Mouse (Mus musculus): ENCODE data around the gene Rpl13a. TPM values are rescaled to one million over a fixed set of nuclear protein-coding genes. Genes with fewer than 3 reads are reported as not detected.
A peak's percentile ranks its signal among the peaks of the same experiment; 100 is the strongest.
"Not testable (repeated sequence)": the region's sequence is repeated elsewhere in the genome, so short reads cannot be mapped to it uniquely, and the experiment has no call there.

The Rpl13a gene
- polyA plus RNA-seq, 1 experiment from 2014 or later: 602 TPM

GRCm38 (mm10) chr7:45103652-45104180, 24.8 kb downstream of the Rpl13a start, which contains the start of gene Fcgrt:
Gene Fcgrt (minus strand): TSS chr7:45103851.
- Histone ChIP-seq H3K4me2 (ENCODE audit: low read length) (0 out of 2 replicates have a peak within 1 kb of the TSS, but pooled peaks have one; percentile 7), H3K27ac (ENCODE audit: low read length) (no peak within 1 kb of the TSS), H3K9ac (ENCODE audit: low read depth, low read length) (no peak within 1 kb of the TSS), H3K4me3 (ENCODE audit: low read depth, low read length) (no peak within 1 kb of the TSS), H3K9me3 (replicated peaks; ENCODE audit: control insufficient read depth, low read length, poor library complexity, severe bottlenecking) (no peaks in the 10 kb centered on the region), H3K27me3 (ENCODE audit: control insufficient read depth, insufficient read depth, low read depth, low read length) (no peaks in the 10 kb centered on the region), H3K36me3 (ENCODE audit: control insufficient read depth, insufficient read depth, low read length) (no peaks in the 10 kb centered on the region), H3K4me1 (ENCODE audit: control insufficient read depth, insufficient read depth, low read length) (no peaks in the 10 kb centered on the region)
- 77% methylated on average over 7 of the region's 7 CpGs for WGBS
- no peak for ATAC-seq

DNA sequence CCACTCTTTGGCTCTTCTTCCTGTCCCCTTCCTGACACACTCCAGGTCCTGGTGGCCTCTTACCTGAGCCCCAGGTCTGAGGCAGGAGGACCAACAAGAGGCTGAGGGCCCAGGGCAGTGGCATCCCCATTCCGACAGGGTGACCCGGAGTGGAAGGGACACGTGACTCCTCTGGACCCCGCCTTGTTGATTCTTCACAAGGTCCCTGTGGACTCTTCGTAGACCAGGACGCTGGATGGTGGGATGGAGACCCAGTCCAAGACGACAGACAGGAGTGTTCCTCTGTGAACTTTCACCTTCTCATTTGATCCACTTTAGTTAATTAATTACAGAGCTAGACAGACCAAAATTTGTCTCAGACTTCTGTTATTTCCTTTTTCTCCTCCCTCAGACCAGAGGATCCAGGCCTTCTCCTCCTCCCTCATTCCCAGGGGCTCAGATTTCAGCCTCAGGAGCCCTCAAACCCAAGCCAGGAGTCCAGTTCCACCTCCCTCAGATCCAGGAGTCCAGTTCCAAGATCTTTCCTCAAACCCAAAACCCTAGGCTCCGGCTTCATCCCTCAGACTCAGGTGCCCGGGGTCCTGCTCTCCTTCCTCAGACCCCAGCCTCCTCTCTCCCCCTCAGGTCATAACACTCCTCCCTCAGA, 25.5 kb downstream of the Rpl13a start:
- H3K9me3 ChIP-seq (replicated peaks; ENCODE audit: control insufficient read depth, low read length, poor library complexity, severe bottlenecking): no peaks in the 10 kb centered on the region
- H3K4me1 ChIP-seq (ENCODE audit: control insufficient read depth, insufficient read depth, low read length): no peaks in the 10 kb centered on the region
- H3K36me3 ChIP-seq (ENCODE audit: control insufficient read depth, insufficient read depth, low read length): no peaks in the 10 kb centered on the region
- 0 out of 2 replicates have a peak overlapping the region, but pooled peaks have one; percentile 7 for H3K4me2 ChIP-seq (ENCODE audit: low read length)
- WGBS: 84% methylated on average over 9 of the region's 9 CpGs
- H3K27ac ChIP-seq (ENCODE audit: low read length): no peak overlapping the region
- no peak overlapping the region for H3K4me3 ChIP-seq (ENCODE audit: low read depth, low read length)
- no peak for ATAC-seq
- H3K27me3 ChIP-seq (ENCODE audit: control insufficient read depth, insufficient read depth, low read depth, low read length): no peaks in the 10 kb centered on the region
- H3K9ac ChIP-seq (ENCODE audit: low read depth, low read length): no peak overlapping the region

- Histone ChIP-seq H3K4me3 (ENCODE audit: low read depth, low read length) (no peak overlapping the region), H3K27ac (ENCODE audit: low read length) (no peak overlapping the region), H3K4me1 (ENCODE audit: control insufficient read depth, insufficient read depth, low read length) (no peaks in the 10 kb centered on the region), H3K9ac (ENCODE audit: low read depth, low read length) (no peak overlapping the region), H3K36me3 (ENCODE audit: control insufficient read depth, insufficient read depth, low read length) (no peaks in the 10 kb centered on the region), H3K27me3 (ENCODE audit: control insufficient read depth, insufficient read depth, low read depth, low read length) (no peaks in the 10 kb centered on the region), H3K9me3 (replicated peaks; ENCODE audit: control insufficient read depth, low read length, poor library complexity, severe bottlenecking) (no peaks in the 10 kb centered on the region), H3K4me2 (ENCODE audit: low read length) (no peak overlapping the region)
- ATAC-seq: no peak
- 91% methylated on average over 11 of the region's 11 CpGs for WGBS
These were observed 26.1 kb downstream of the Rpl13a start for GRCm38 (mm10) chr7:45102441-45102840.

DNA sequence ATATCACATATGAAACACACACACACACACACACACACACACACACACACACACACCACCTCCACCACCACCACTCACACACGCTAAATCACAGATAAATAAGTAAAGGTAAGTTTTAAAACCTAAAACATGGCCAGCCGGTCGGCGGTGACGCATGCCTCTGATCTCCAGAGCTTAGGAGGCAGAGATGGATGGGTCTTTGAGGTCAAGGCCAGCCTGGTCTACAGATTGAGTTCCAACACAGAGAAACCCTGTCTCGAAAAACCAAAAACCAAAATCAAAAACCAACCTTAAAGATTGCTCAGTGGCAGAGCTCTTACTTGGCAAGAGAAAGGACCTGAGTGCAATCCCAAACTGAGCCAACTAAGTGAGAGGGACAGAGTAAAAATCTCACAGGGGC, 28.5 kb downstream of the Rpl13a start:
- Histone ChIP-seq H3K27me3 (ENCODE audit: control insufficient read depth, insufficient read depth, low read depth, low read length) (no peaks in the 10 kb centered on the region), H3K4me3 (ENCODE audit: low read depth, low read length) (no peak overlapping the region), H3K4me2 (ENCODE audit: low read length) (no peak overlapping the region), H3K9ac (ENCODE audit: low read depth, low read length) (no peak overlapping the region), H3K4me1 (ENCODE audit: control insufficient read depth, insufficient read depth, low read length) (no peaks in the 10 kb centered on the region), H3K9me3 (replicated peaks; ENCODE audit: control insufficient read depth, low read length, poor library complexity, severe bottlenecking) (no peaks in the 10 kb centered on the region), H3K36me3 (ENCODE audit: control insufficient read depth, insufficient read depth, low read length) (no peaks in the 10 kb centered on the region), H3K27ac (ENCODE audit: low read length) (no peak overlapping the region)
- ATAC-seq: no peak
- 94% methylated on average over 6 of the region's 6 CpGs for WGBS

- H3K27me3 ChIP-seq (ENCODE audit: control insufficient read depth, insufficient read depth, low read depth, low read length): no peaks in the 10 kb centered on the region
- 94% methylated on average over 8 of the region's 8 CpGs for WGBS
- no peak overlapping the region for H3K27ac ChIP-seq (ENCODE audit: low read length)
- no peaks in the 10 kb centered on the region for H3K36me3 ChIP-seq (ENCODE audit: control insufficient read depth, insufficient read depth, low read length)
- H3K4me3 ChIP-seq (ENCODE audit: low read depth, low read length): no peak overlapping the region
- H3K4me2 ChIP-seq (ENCODE audit: low read length): no peak overlapping the region
- no peak overlapping the region for H3K9ac ChIP-seq (ENCODE audit: low read depth, low read length)
- no peak for ATAC-seq
- no peaks in the 10 kb centered on the region for H3K9me3 ChIP-seq (replicated peaks; ENCODE audit: control insufficient read depth, low read length, poor library complexity, severe bottlenecking)
- no peaks in the 10 kb centered on the region for H3K4me1 ChIP-seq (ENCODE audit: control insufficient read depth, insufficient read depth, low read length)
These were observed 29.9 kb downstream of the Rpl13a start for GRCm38 (mm10) chr7:45098541-45099240.

GRCm38 (mm10) chr7:45097479-45097878, 31.1 kb downstream of the Rpl13a start:
- no peak overlapping the region for H3K4me3 ChIP-seq (ENCODE audit: low read depth, low read length)
- H3K9me3 ChIP-seq (replicated peaks; ENCODE audit: control insufficient read depth, low read length, poor library complexity, severe bottlenecking): no peaks in the 10 kb centered on the region
- H3K9ac ChIP-seq (ENCODE audit: low read depth, low read length): no peak overlapping the region
- H3K36me3 ChIP-seq (ENCODE audit: control insufficient read depth, insufficient read depth, low read length): no peaks in the 10 kb centered on the region
- no peak overlapping the region for H3K27ac ChIP-seq (ENCODE audit: low read length)
- H3K4me2 ChIP-seq (ENCODE audit: low read length): no peak overlapping the region
- H3K4me1 ChIP-seq (ENCODE audit: control insufficient read depth, insufficient read depth, low read length): no peaks in the 10 kb centered on the region
- H3K27me3 ChIP-seq (ENCODE audit: control insufficient read depth, insufficient read depth, low read depth, low read length): no peaks in the 10 kb centered on the region
- ATAC-seq: no peak
- WGBS: 80% methylated on average over 6 of the region's 6 CpGs

DNA sequence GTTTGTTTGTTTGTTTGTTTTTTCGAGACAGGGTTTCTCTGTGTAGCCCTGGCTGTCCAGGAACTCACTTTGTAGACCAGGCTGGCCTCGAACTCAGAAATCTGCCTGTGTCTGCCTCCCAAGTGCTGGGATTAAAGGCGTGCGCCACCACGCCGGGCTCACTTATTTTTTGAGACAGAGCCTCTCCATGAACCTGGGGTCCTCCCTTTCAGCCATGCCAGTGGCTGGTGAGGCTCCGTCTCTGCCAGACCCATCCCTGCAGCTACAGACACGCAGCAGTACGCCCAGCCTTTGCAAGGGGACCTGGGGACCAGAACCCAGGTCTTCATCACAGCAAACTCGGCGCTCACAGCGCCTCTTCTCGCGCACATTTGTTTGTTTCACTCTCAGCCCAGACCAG, 32.6 kb downstream of the Rpl13a start:
- H3K4me3 ChIP-seq (ENCODE audit: low read depth, low read length); H3K4me2 ChIP-seq (ENCODE audit: low read length); H3K4me1 ChIP-seq (ENCODE audit: control insufficient read depth, insufficient read depth, low read length); H3K9ac ChIP-seq (ENCODE audit: low read depth, low read length); H3K9me3 ChIP-seq (replicated peaks; ENCODE audit: control insufficient read depth, low read length, poor library complexity, severe bottlenecking); H3K27ac ChIP-seq (ENCODE audit: low read length); ATAC-seq; H3K36me3 ChIP-seq (ENCODE audit: control insufficient read depth, insufficient read depth, low read length); H3K27me3 ChIP-seq (ENCODE audit: control insufficient read depth, insufficient read depth, low read depth, low read length): not testable (repeated sequence)
- 92% methylated on average over 14 of the region's 14 CpGs for WGBS

DNA sequence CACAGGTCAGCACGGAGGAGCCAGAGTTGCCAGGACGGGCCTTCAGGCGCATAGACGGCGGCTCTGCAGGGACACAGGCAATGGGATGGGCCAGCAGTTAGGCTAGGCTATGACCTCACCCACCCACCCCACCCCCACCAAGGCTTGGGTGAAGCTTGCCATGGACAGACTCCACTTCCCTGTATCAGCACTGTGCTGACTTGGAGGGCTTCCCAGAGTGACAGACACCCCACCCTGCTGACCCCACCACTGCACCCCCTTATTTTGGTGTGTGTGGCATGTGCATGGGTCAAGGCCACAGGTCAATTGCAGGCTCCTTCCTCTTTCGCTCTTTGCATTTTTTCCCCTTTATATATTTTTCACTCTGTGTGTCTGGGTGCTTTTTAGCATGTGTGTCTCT, 33.2 kb downstream of the Rpl13a start:
- no peak for ATAC-seq
- H3K27ac ChIP-seq (ENCODE audit: low read length): no peak overlapping the region
- H3K9ac ChIP-seq (ENCODE audit: low read depth, low read length): no peak overlapping the region
- H3K4me2 ChIP-seq (ENCODE audit: low read length): no peak overlapping the region
- peaks cover 5% of the 10 kb centered on the region for H3K4me1 ChIP-seq (ENCODE audit: control insufficient read depth, insufficient read depth, low read length)
- no peaks in the 10 kb centered on the region for H3K9me3 ChIP-seq (replicated peaks; ENCODE audit: control insufficient read depth, low read length, poor library complexity, severe bottlenecking)
- no peaks in the 10 kb centered on the region for H3K27me3 ChIP-seq (ENCODE audit: control insufficient read depth, insufficient read depth, low read depth, low read length)
- WGBS: 71% methylated on average over 6 of the region's 6 CpGs
- H3K36me3 ChIP-seq (ENCODE audit: control insufficient read depth, insufficient read depth, low read length): no peaks in the 10 kb centered on the region
- H3K4me3 ChIP-seq (ENCODE audit: low read depth, low read length): no peak overlapping the region

GRCm38 (mm10) chr7:45094121-45094520, 34.4 kb downstream of the Rpl13a start:
- Histone ChIP-seq H3K9ac (ENCODE audit: low read depth, low read length) (no peak overlapping the region), H3K4me2 (ENCODE audit: low read length) (no peak overlapping the region), H3K36me3 (ENCODE audit: control insufficient read depth, insufficient read depth, low read length) (no peaks in the 10 kb centered on the region), H3K4me3 (ENCODE audit: low read depth, low read length) (no peak overlapping the region), H3K27ac (ENCODE audit: low read length) (no peak overlapping the region), H3K4me1 (ENCODE audit: control insufficient read depth, insufficient read depth, low read length) (peaks cover 5% of the 10 kb centered on the region), H3K9me3 (replicated peaks; ENCODE audit: control insufficient read depth, low read length, poor library complexity, severe bottlenecking) (no peaks in the 10 kb centered on the region), H3K27me3 (ENCODE audit: control insufficient read depth, insufficient read depth, low read depth, low read length) (no peaks in the 10 kb centered on the region)
- no peak for ATAC-seq
- 80% methylated on average over 7 of the region's 7 CpGs for WGBS
